Mouse (Mus musculus): ENCODE results near the gene 3110009E18Rik.

GRCm38 (mm10) chr1:120146994-120147393 is 26.0 kb downstream of the 3110009E18Rik start:
- TF ChIP-seq CTCF (IDR thresholded peaks at IDR 0.05; ENCODE audit: low read depth) (peak; percentile 57), EP300 (IDR thresholded peaks at IDR 0.05; ENCODE audit: low read depth) (no peak)
